In the genomic region with DNA sequence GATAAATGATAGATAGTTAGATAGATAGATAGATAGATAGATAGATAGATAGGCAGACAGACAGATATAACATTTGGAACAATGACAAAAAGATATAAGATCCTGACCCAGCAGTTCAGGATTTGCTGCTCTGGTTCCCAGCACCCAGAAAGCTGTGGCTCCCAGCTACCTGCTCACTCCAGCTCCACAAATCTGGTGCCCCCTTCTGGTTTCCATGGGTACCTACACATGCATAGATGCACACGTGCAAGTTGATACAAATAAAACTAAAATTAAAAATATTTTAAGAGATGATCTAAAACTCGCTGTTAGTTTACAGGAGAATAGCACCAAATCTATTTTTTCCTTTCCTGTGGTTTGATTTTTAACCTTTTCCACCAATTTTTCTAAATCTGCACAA, we compare ENCODE assay signal across 24 mouse cellular contexts.
DNase-seq lines count a peak whose midpoint lies in the region; ATAC-seq and TF ChIP-seq lines count a peak whose summit lies in the region.
"Had no signal": no experiment of that assay in that cellular context is flagged by ENCODE, and none has a peak within 500 bp of the region (broad histone marks: within the 10 kb centered on the region; RNA-seq: fewer than 3 reads in every experiment).

No protein-coding gene starts in this region.

- WGBS in liver, embryonic 14.5 days (ENCODE audit: insufficient replicate concordance): 56% methylated on average over 2 of the region's 2 CpGs
- 70% methylated on average over 2 of the region's 2 CpGs for WGBS in liver, embryonic 11.5 days

- peak; percentile 53 for TF ChIP-seq CTCF in liver, embryonic 14.5 days (IDR thresholded peaks at IDR 0.05; ENCODE audit: low read depth)
- TF ChIP-seq CTCF in MEL (IDR thresholded peaks at IDR 0.05 in 2 of 3, conservative IDR thresholded peaks at IDR 0.05 in 1 of 3; ENCODE audit: control insufficient read depth in 1 of 3, insufficient read depth in 1 of 3, low read depth in 2 of 3, low read length in 3 of 3, poor library complexity in 1 of 3, severe bottlenecking in 1 of 3): peak; percentile 20 to 29 (median 23); a peak in 2 of 6 replicates

- peak; percentile 21 for TF ChIP-seq RAD21 in MEL (IDR thresholded peaks at IDR 0.05; ENCODE audit: low read depth, low read length)

- H3K9me3 ChIP-seq in liver, embryonic 14.5 days (ENCODE audit: control insufficient read depth, low read length): no peaks in the 10 kb centered on the region
- no peaks in the 10 kb centered on the region for H3K9me3 ChIP-seq in liver, embryonic 11.5 days (ENCODE audit: control insufficient read depth, low read length)
- no peaks in the 10 kb centered on the region for H3K9me3 ChIP-seq in MEL (replicated peaks; ENCODE audit: insufficient read depth, low read length)
- H3K9me3 ChIP-seq: embryonic facial prominence, embryonic 12.5 days; hindbrain, embryonic 12.5 days had no signal

- no peaks in the 10 kb centered on the region for H3K4me1 ChIP-seq in liver, embryonic 14.5 days (replicated peaks; ENCODE audit: control insufficient read depth in 2 of 2, insufficient read depth in 2 of 2, low read length in 1 of 2)
- H3K4me1 ChIP-seq in liver, embryonic 11.5 days (replicated peaks; ENCODE audit: control insufficient read depth, insufficient read depth, low read length): no peaks in the 10 kb centered on the region
- no peaks in the 10 kb centered on the region for H3K4me1 ChIP-seq in MEL (ENCODE audit: control insufficient read depth in 1 of 2, insufficient read depth in 2 of 2, low read length in 2 of 2)

- H3K4me2 ChIP-seq in liver, embryonic 14.5 days (ENCODE audit: low read depth): no peak overlapping the region
- no peak overlapping the region for H3K4me2 ChIP-seq in liver, embryonic 11.5 days
- H3K4me2 ChIP-seq: embryonic facial prominence, embryonic 12.5 days; hindbrain, embryonic 12.5 days had no signal

- no peaks in the 10 kb centered on the region for H3K79me2 ChIP-seq in MEL (ENCODE audit: control insufficient read depth, insufficient read depth, low read length, poor library complexity)

- no peak overlapping the region for H3K4me3 ChIP-seq in liver, embryonic 14.5 days (ENCODE audit: insufficient read depth in 1 of 2, low read depth in 2 of 2, low read length in 2 of 2)
- no peak overlapping the region for H3K4me3 ChIP-seq in liver, embryonic 11.5 days (ENCODE audit: low read depth, low read length)
- H3K4me3 ChIP-seq in MEL (ENCODE audit: control insufficient read depth in 1 of 2, insufficient read depth in 1 of 2, low read depth in 2 of 2, low read length in 2 of 2): no peak overlapping the region
- H3K4me3 ChIP-seq: embryonic facial prominence, embryonic 12.5 days; hindbrain, embryonic 12.5 days had no signal

- no peak overlapping the region for H3K9ac ChIP-seq in liver, embryonic 14.5 days (replicated peaks)
- no peak overlapping the region for H3K9ac ChIP-seq in liver, embryonic 11.5 days (ENCODE audit: low read depth, low read length)
- H3K9ac ChIP-seq in MEL (ENCODE audit: control insufficient read depth, low read depth, low read length, poor library complexity, severe bottlenecking): no peak overlapping the region
- H3K9ac ChIP-seq: embryonic facial prominence, embryonic 12.5 days; hindbrain, embryonic 12.5 days had no signal

- no peaks in the 10 kb centered on the region for H3K36me3 ChIP-seq in liver, embryonic 14.5 days (replicated peaks; ENCODE audit: control insufficient read depth, insufficient read depth, low read depth)
- no peaks in the 10 kb centered on the region for H3K36me3 ChIP-seq in liver, embryonic 11.5 days (ENCODE audit: control insufficient read depth, insufficient read depth, low read length)
- H3K36me3 ChIP-seq in MEL (ENCODE audit: control insufficient read depth in 1 of 2, insufficient read depth in 2 of 2, low read length in 2 of 2): no peaks in the 10 kb centered on the region
- H3K36me3 ChIP-seq: embryonic facial prominence, embryonic 12.5 days; hindbrain, embryonic 12.5 days had no signal

- no peak for ATAC-seq in liver, embryonic 14.5 days (ENCODE audit: insufficient read depth)
- ATAC-seq in liver, embryonic 11.5 days (replicated peaks; ENCODE audit: low FRiP score): no peak
- ATAC-seq: CD4-positive, CD25-positive, alpha-beta regulatory T cell, adult 4 months; forebrain, embryonic 14.5 days; intestine, embryonic 16.5 days had no signal

- no peaks in the 10 kb centered on the region; the same call in 1 of the 2 replicates for H3K27me3 ChIP-seq in liver, embryonic 14.5 days (ENCODE audit: control insufficient read depth, insufficient read depth, low read length)
- H3K27me3 ChIP-seq in liver, embryonic 11.5 days (replicated peaks; ENCODE audit: control insufficient read depth, insufficient read depth, low read length): no peaks in the 10 kb centered on the region
- H3K27me3 ChIP-seq in MEL (ENCODE audit: control insufficient read depth in 1 of 2, insufficient read depth in 2 of 2, low read length in 2 of 2): no peaks in the 10 kb centered on the region
- H3K27me3 ChIP-seq: embryonic facial prominence, embryonic 12.5 days; hindbrain, embryonic 12.5 days had no signal

- no peak for TF ChIP-seq POLR2A in MEL (IDR thresholded peaks at IDR 0.05; ENCODE audit: control insufficient read depth in 1 of 2, insufficient read depth in 1 of 2, low read depth in 1 of 2, low read length in 2 of 2, poor library complexity in 1 of 2)

- TF ChIP-seq EP300 in liver, embryonic 14.5 days (IDR thresholded peaks at IDR 0.05; ENCODE audit: low read depth): no peak
- no peak for TF ChIP-seq EP300 in MEL (IDR thresholded peaks at IDR 0.05; ENCODE audit: low read depth in 1 of 2, low read length in 2 of 2)

- DNase-seq in heart, adult 11 months: peak; percentile 42
- no peak for DNase-seq in heart, postnatal 4 days
- no peak for DNase-seq in liver, embryonic 14.5 days (ENCODE audit: low read depth in 3 of 3, low spot score in 3 of 3)
- no peak for DNase-seq in liver, embryonic 11.5 days (ENCODE audit: low spot score)
- DNase-seq in A20 (ENCODE audit: low read depth, low spot score): peak; percentile 5
- no peak for DNase-seq in MEL (ENCODE audit: low read depth, low spot score)
- DNase-seq in adrenal gland, adult 8-10 months: no peak
- DNase-seq in kidney, postnatal 4 days: no peak
- DNase-seq: adrenal gland, postnatal 10 days; cerebellum, adult 9-10 months; embryo, embryonic 11 days; kidney, adult 9 months; kidney, postnatal 10 days; left cerebral cortex, postnatal 4 days; lung, adult 18-20 months; lung, postnatal 10 days; midbrain, embryonic 14.5 days; right cerebral cortex, postnatal 25 days; thymus, postnatal 25 days had no signal

- no peak overlapping the region for H3K27ac ChIP-seq in liver, embryonic 14.5 days
- no peak overlapping the region for H3K27ac ChIP-seq in liver, embryonic 11.5 days (ENCODE audit: low read depth, low read length)
- H3K27ac ChIP-seq in MEL (ENCODE audit: control insufficient read depth, low read depth, low read length): no peak overlapping the region
- H3K27ac ChIP-seq: embryonic facial prominence, embryonic 12.5 days; hindbrain, embryonic 12.5 days had no signal

TF ChIP-seq in MEL, 35 proteins besides CTCF, POLR2A, EP300 and RAD21:
- TF ChIP-seq ZC3H11A (IDR thresholded peaks at IDR 0.05; ENCODE audit: low read depth, low read length) (0 out of 2 replicates have a peak, but pooled peaks have one; percentile 22), MEF2A (IDR thresholded peaks at IDR 0.05; ENCODE audit: extremely low read depth, insufficient replicate concordance, low read depth, low read length, poor library complexity, severe bottlenecking) (no peak), SMC3 (IDR thresholded peaks at IDR 0.05; ENCODE audit: low read depth, low read length) (peak; percentile 42)

Comparison
In these comparisons a context has a peak if more than half of its experiments do, and no peak if none do; other contexts are left out.
1. DNase-seq: peak in heart, adult 11 months (single experiment) and A20 (single experiment); none in heart, postnatal 4 days (single experiment), liver, embryonic 14.5 days (0 of 3), liver, embryonic 11.5 days (single experiment), MEL (single experiment), adrenal gland, adult 8-10 months (single experiment) and kidney, postnatal 4 days (0 of 2).